Comparison of ENCODE assay signal across 8 mouse cellular contexts in genomic region chr10:7725751-7726500, GRCm38 (mm10). TPM values are rescaled to one million over a fixed set of nuclear protein-coding genes. Genes with fewer than 3 reads are reported as not detected.
DNase-seq lines count a peak whose midpoint lies in the region; ATAC-seq lines count a peak whose summit lies in the region.

Katna1 (plus strand) TSS chr10:7726000.

- peak within 1 kb of the TSS; percentile 89 for H3K4me2 ChIP-seq in forebrain, embryonic 14.5 days (ENCODE audit: low read length)
- peak within 1 kb of the TSS; percentile 84 for H3K4me2 ChIP-seq in neural tube, embryonic 15.5 days

- under 1% methylated on average over 49 of the region's 49 CpGs for WGBS in forebrain, embryonic 14.5 days
- under 1% methylated on average over 49 of the region's 49 CpGs for WGBS in neural tube, embryonic 15.5 days

- DNase-seq in ES-CJ7 (ENCODE audit: low read depth, low spot score): peak; percentile 97
- DNase-seq in cerebellum, adult 11 months: peak; percentile 85
- DNase-seq in forebrain, embryonic 14.5 days (ENCODE audit: low spot score): peak; percentile 96
- DNase-seq in heart, postnatal 14 days: peak; percentile 93 to 96
- DNase-seq in layer of hippocampus, adult 11-12 months (ENCODE audit: low spot score): peak; percentile 93
- DNase-seq in lung, adult 18-20 months: peak; percentile 93 to 95
- DNase-seq in testis, postnatal 14 days (ENCODE audit: low spot score): peak; percentile 93

- peak within 1 kb of the TSS; percentile 77 for H3K9ac ChIP-seq in forebrain, embryonic 14.5 days (ENCODE audit: low read length)
- H3K9ac ChIP-seq in neural tube, embryonic 15.5 days (replicated peaks): peak within 1 kb of the TSS; percentile 69

- H3K36me3 ChIP-seq in forebrain, embryonic 14.5 days (ENCODE audit: control insufficient read depth, insufficient read depth, low read length): no peaks in the 10 kb centered on the region
- H3K36me3 ChIP-seq in neural tube, embryonic 15.5 days: no peaks in the 10 kb centered on the region

- no peaks in the 10 kb centered on the region for H3K9me3 ChIP-seq in forebrain, embryonic 14.5 days (replicated peaks; ENCODE audit: control insufficient read depth, low read length)
- H3K9me3 ChIP-seq in neural tube, embryonic 15.5 days (replicated peaks): no peaks in the 10 kb centered on the region

- intact Hi-C loops in heart, postnatal 14 days (cut with DNase I): no loop called here

- no peaks in the 10 kb centered on the region for H3K4me1 ChIP-seq in forebrain, embryonic 14.5 days (ENCODE audit: control insufficient read depth, insufficient read depth, low read length)
- peaks cover 23% of the 10 kb centered on the region for H3K4me1 ChIP-seq in neural tube, embryonic 15.5 days

- H3K27me3 ChIP-seq in forebrain, embryonic 14.5 days (replicated peaks; ENCODE audit: control insufficient read depth, insufficient read depth, low read length): no peaks in the 10 kb centered on the region
- H3K27me3 ChIP-seq in neural tube, embryonic 15.5 days (replicated peaks): no peaks in the 10 kb centered on the region

- peak; percentile 99 for ATAC-seq in forebrain, embryonic 14.5 days
- ATAC-seq in neural tube, embryonic 15.5 days (ENCODE audit: low FRiP score): peak; percentile 98

- H3K4me3 ChIP-seq in forebrain, embryonic 14.5 days (ENCODE audit: low read depth, low read length): peak within 1 kb of the TSS; percentile 81
- peak within 1 kb of the TSS; percentile 90 for H3K4me3 ChIP-seq in neural tube, embryonic 15.5 days (replicated peaks)

- no peak within 1 kb of the TSS for H3K27ac ChIP-seq in forebrain, embryonic 14.5 days (ENCODE audit: low read depth, low read length)
- peak within 1 kb of the TSS; percentile 80 for H3K27ac ChIP-seq in neural tube, embryonic 15.5 days (replicated peaks)

RNA-seq across cellular contexts. Expression of gene Katna1, which starts in this region (rescaled TPM):
- 45.2 and 45.9 TPM in 2 replicates for polyA plus RNA-seq in forebrain, embryonic 14.5 days (2014; fragmentation: Nextera tagmentation; extraction: Ambion mirVana)
- total RNA-seq in heart, postnatal 14 days (2021): 10 to 100 TPM; 14.7 TPM
- 25.6 and 32.1 TPM in 2 replicates for polyA plus RNA-seq in neural tube, embryonic 15.5 days (2015; fragmentation: Nextera tagmentation; extraction: Ambion mirVana)
